Mouse (Mus musculus): Measurements from ENCODE around the gene Jmjd1c.

Gene Jmjd1c

DNA sequence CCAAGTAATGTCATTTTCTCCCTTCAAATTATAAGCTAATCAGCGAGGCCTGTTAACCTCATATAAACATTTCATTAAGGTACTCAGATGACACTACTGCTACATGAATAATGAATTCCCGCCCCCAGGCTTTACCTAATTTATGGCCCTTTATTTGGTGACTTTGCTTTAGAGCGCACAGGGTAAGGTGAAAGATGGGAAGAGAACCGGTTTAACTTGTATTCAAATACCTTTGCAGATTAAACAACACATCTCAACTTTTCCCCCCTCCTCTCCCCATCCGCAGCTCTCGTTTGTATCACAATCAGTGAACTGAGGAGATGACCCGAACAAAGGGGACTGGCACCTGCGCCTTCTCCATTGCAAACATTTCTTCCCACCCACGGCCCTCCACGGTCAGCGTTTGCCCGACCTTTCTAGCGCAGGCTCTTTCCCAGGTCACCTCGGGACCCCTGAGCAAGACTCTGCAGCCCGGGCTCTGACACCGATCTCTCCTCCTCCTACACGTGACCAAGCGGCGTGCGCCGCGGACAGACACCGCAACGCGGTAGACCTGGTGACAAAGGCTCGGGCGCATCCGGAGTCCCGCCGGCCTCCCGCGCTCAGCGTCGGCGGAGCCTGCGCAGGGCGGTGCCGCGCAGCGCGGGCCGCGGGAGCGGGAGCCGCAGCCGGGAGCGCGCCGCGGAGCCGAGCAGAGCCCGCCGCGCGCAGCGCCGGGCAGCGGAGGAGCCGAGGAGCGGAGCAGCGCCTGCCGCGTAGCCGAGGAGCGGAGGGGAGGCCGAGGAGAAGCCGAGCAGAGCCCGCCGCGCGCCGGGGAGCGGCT, at the start of gene Jmjd1c:
Jmjd1c (plus strand) TSS at position 328 of the 823 bp plus-strand sequence.
- DNase-seq (ENCODE audit: low spot score in 2 of 2), result peak; percentile 66 to 69

- DNase-seq (ENCODE audit: low spot score in 2 of 2), result no peak
These were observed 47.9 kb upstream of the Jmjd1c start for GRCm38 (mm10) chr10:67047712-67048645.

- no peak for DNase-seq (ENCODE audit: low spot score in 2 of 2)
These were observed 46.9 kb upstream of the Jmjd1c start for GRCm38 (mm10) chr10:67048871-67049615.

DNA sequence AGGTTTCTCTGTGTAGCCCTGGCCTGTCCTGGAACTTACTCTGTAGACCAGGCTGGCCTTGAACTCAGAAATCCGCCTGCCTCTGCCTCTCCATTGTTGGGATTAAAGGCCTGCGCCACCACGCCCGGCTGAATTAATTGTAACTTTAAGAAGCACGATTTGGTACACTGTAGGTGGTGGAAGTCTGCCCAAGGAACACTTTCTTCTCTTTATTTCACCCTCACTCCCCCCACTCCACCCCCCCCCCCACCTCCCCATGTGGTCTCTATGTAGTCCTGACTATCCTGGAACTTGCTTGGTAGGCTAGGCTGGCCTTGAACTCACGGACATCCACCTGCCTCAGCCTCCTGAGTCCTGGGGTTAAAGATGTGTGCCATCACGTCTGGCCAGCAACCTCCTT, 46.3 kb upstream of the Jmjd1c start:
- no peak for DNase-seq (ENCODE audit: low spot score in 2 of 2)

GRCm38 (mm10) chr10:67050766-67051165, 45.2 kb upstream of the Jmjd1c start:
- DNase-seq (ENCODE audit: low spot score in 2 of 2), result no peak

DNA sequence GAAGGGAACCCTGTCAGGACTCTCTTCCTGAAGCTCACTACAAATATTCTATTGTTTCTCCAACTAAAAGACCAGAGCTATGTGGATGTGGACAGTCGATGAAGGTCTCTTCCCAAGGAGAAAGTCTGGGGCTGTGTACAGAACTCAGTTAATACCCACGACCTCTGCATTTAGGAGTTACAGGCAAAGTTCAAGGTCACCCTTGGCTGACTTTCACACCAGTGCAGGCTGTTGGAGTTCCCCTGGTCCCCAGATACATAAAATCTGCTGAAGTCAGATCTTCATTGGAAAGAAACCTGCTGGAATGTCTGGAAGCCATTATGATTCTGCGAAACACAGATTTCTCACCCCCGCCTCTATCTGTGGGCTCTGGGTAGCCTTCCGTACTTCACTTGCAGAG, 44.5 kb upstream of the Jmjd1c start:
- no peak for DNase-seq (ENCODE audit: low spot score in 2 of 2)

GRCm38 (mm10) chr10:67052429-67052828, 43.5 kb upstream of the Jmjd1c start:
- no peak for DNase-seq (ENCODE audit: low spot score in 2 of 2)

GRCm38 (mm10) chr10:67053475-67053874, 42.5 kb upstream of the Jmjd1c start:
- no peak for DNase-seq (ENCODE audit: low spot score in 2 of 2)

DNA sequence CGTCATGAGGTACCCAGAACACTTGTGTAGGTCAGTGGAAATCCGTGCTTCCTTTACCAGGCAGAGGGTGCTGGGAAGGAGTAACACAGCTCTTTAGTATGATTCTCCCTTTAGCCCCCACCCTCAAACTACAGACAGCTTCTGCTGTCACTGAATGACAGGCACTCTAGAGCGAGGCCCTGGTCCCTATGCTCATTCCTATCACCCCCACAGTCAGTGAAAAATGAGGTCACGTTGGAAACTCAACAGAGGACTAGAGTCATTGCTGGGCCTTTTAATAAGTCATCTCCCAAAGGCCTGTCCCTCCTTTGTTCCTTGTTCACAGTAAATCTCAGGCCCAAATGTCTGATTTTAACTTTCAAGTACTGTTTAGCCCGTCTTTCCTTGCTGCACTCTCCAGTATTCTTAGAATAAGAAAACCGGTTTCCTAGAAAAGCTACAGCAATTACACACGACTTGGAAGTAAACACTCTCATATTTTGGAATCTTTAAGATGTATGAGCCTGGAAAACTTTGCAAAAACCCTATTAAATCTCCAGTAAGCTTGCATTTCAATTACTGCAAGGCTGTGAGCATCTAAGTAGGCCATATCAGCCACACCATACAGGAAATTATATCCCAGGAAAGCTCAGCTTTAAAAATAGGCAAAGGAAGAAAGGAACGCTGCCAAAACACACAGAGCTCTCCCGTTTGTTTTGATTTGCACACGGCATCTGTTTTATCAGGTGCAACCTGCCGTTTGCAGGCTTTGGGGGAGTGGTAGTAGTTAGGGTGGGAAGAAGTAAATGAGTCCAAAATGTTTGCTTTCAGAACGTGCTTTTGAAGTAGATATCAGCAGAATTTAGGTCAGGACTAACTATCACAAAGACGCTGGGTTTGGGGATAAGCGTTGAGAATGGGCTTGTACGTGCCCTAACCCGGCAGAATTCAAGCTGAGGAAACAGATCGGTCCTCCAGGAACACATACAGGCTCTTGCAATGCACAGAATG, 39.8 kb upstream of the Jmjd1c start:
- no peak for DNase-seq (ENCODE audit: low spot score in 2 of 2)

DNA sequence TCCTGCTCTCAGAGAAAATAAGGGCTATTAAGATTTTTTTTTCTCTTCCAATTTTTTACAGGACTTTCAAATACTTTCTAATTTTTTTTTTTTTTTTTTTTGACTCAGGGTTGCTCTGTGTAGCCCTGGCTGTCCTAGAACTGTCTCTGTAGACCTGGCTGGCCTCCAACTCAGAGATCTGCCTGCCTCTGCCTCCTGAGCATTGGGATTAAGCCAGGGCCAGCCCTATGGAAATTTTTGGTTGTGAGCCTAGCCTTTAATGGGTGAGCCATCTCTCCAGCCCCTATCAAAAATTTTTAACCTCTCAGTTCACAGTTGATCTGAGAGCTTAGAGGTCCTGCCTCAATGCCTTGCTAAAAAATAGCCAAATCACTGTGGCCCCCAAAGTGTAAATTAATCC, 38.7 kb upstream of the Jmjd1c start:
- DNase-seq (ENCODE audit: low spot score in 2 of 2), result no peak

GRCm38 (mm10) chr10:67057696-67058095, 38.2 kb upstream of the Jmjd1c start:
- no peak for DNase-seq (ENCODE audit: low spot score in 2 of 2)

- no peak for DNase-seq (ENCODE audit: low spot score in 2 of 2)
These were observed 37.6 kb upstream of the Jmjd1c start for GRCm38 (mm10) chr10:67058297-67058696.

DNA sequence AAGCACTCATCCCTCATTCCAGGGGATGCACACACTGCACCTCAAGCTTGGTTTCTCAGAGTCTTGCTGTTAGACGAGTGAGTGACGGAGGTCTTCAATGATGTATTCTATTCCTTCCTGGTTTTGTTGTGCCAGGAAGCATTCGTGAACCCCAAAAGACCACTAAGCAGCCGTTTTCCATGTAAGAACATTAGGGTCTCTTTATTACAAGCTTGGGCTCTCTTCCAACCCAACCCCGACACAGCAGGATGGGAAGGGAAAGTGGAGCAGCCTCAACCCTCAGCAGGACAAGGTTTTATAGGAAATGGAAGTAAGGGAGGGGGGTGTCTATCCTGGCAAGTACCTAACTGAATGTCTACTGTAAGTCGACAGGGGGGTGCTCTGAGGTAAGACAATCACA, 37.2 kb upstream of the Jmjd1c start:
- no peak for DNase-seq (ENCODE audit: low spot score in 2 of 2)

DNA sequence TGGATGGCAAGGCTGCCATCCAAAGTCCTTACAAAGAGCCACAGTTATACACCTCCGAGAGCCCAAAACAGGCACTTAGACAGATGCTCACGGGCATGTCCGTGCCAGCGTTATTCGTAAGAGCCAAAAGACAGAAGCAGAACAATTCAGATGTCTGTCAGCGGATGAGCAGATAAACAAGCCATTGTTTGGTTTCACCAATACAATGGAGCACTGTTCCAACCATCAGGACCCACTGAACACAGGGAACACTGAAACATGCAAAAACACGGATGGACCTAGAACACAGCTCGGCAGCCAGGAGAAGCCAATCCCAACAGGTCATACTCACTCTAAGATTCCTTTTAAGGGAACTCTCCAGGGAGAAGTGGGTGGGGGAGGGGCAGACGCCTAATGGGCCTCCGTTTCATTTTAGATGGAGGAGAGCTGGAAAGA, 34.5 kb upstream of the Jmjd1c start:
- no peak for DNase-seq (ENCODE audit: low spot score in 2 of 2)

DNA sequence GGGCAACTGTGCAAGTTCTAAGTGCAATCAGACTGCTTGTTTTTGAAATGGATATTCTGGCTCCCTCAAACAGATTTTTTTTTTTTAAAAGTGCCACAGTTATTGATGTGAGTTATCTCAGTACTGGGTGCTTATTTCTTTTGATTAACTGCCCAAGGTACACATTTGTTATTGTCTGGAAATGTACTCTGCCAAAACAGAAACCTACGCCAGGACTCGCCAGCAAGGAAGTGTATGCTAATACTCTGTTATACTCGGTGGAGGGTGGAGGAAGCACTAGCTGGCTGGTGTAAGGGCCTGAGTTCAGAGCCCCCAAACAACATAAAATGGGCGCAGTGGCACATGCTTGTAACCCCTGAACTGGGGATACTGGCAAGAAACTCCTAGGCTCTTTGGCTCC, 34.1 kb upstream of the Jmjd1c start:
- no peak for DNase-seq (ENCODE audit: low spot score in 2 of 2)

- DNase-seq (ENCODE audit: low spot score in 2 of 2), result peak; percentile 18 to 33
These were observed 30.5 kb upstream of the Jmjd1c start for GRCm38 (mm10) chr10:67065277-67065887.

DNA sequence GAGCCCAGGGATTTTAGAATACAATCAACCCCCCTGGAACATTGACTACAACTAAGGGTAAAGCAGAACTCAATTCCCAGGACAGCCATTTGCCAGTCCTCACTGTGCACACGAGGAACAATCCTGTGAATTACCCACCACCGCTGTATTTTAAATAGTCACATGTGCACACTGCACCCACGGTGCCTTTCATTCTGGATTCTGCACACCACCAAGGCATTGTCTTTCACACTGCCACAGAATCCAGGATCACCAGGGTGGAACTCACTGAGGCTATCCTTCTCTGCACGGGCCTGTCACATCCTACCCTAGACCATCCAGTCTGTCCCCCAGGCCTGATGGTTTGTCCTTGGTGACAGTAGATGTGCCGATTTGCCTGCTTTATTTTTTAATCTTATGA, 30.0 kb upstream of the Jmjd1c start:
- DNase-seq (ENCODE audit: low spot score in 2 of 2), result no peak

DNA sequence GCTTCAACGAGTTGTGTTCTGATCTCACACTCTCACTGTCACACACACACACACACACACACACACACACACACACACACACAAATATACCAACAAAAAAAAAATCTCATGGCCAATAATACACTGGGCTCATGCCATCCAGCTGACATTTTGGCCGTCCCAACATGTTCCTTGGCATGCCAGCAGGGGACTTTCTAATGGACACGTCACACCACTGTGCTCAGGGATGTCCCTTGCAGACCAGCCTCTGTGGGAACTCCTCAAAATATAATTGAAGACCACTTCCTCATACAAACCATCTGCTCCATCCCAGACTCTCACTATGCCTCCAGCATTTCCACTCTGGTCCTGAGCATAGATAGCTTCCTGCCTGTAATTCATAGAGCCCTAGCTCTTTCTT, 29.5 kb upstream of the Jmjd1c start:
- no peak for DNase-seq (ENCODE audit: low spot score in 2 of 2)

DNA sequence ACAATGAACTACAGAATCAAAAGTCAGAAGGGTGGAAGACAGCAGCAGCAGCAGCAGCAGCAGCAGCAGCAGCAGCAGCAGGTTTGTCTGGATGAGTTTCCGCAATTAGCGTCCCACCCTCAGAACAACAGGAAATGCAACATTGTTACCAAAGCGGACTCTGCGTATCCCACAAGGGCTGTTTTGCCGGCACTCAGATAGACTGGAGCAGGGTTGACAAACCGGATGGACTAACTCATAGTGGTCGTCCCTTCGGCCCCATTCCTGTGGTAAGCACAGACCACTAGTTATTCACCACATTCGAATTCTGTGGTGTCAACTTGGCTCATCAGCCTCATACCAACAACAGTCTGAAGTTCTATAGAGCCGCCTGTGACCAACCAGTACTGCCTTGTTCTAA, 26.9 kb upstream of the Jmjd1c start:
- DNase-seq (ENCODE audit: low spot score in 2 of 2), result peak in 1 of 2 experiments; percentile 24

GRCm38 (mm10) chr10:67071389-67071788, 24.5 kb upstream of the Jmjd1c start:
- DNase-seq (ENCODE audit: low spot score in 2 of 2), result no peak

Measured in spleen, postnatal 36 days (tissue).